Mouse (Mus musculus) heart, postnatal 0 days (tissue): ENCODE results near the gene Myrip.

Experiments used
- CTCF ChIP-seq: IDR thresholded peaks from 2 replicates; pipeline ENCODE4 v1.5.1; 2016; ENCODE audit warnings: antibody characterized with exemption, control low read depth, low read depth
- EP300 ChIP-seq: IDR thresholded peaks from 2 replicates; pipeline ENCODE4 v1.6.1; 2016; ENCODE audit warnings: antibody characterized with exemption, low read depth

GRCm38 (mm10) chr9:120367526-120367925 is 66.2 kb downstream of the Myrip start:
- TF ChIP-seq CTCF (no peak), EP300 (no peak)
